Mouse (Mus musculus) small intestine, adult 2 months (tissue): Measurements from ENCODE around the gene Caskin1. TPM values are rescaled to one million over a fixed set of nuclear protein-coding genes. Genes with fewer than 3 reads are reported as not detected.

Experiments
- H3K27ac ChIP-seq: fragments of 200-500 bp; 2 replicates; pipeline ENCODE4 v1.5.1; 2012; ENCODE audit warnings: low read depth, low read length, control low read depth, inconsistent platforms; ENCODE audit not compliant: insufficient read depth
- H3K27me3 ChIP-seq: fragments of 200-500 bp; 2 replicates; pipeline ENCODE4 v1.6.1; 2012; ENCODE audit warnings: mild to moderate bottlenecking, moderate library complexity, low read length, inconsistent platforms; ENCODE audit not compliant: control insufficient read depth, insufficient read depth
- H3K36me3 ChIP-seq: fragments of 200-500 bp; 2 replicates; pipeline ENCODE4 v1.6.1; 2012; ENCODE audit warnings: mild to moderate bottlenecking, low read length, control low read depth, inconsistent platforms; ENCODE audit not compliant: control insufficient read depth, insufficient read depth
- H3K4me1 ChIP-seq: fragments of 200-500 bp; 2 replicates; pipeline ENCODE4 v1.6.1; 2012; ENCODE audit warnings: low read length, inconsistent platforms, mixed read lengths; ENCODE audit not compliant: control insufficient read depth, insufficient read depth, insufficient read length
- H3K4me3 ChIP-seq: fragments of 200-500 bp; 2 replicates; pipeline ENCODE4 v1.5.1; 2012; ENCODE audit warnings: low read depth, mild to moderate bottlenecking, control low read depth, inconsistent platforms, low read length, moderate library complexity
- CTCF ChIP-seq: fragments of 200-500 bp; IDR thresholded peaks from 2 replicates; pipeline ENCODE4 v1.5.1; 2012; ENCODE audit warnings: low read depth, mild to moderate bottlenecking, control low read depth, inconsistent platforms, low read length, moderate library complexity, mixed read lengths; ENCODE audit not compliant: insufficient replicate concordance, insufficient read length; ENCODE audit errors: extremely low read depth
- POLR2A ChIP-seq: fragments of 200-500 bp; IDR thresholded peaks from 2 replicates; pipeline ENCODE4 v1.6.1; 2012; ENCODE audit warnings: low read depth, mild to moderate bottlenecking, control low read depth, inconsistent platforms, low read length, moderate library complexity
- WGBS: fragments of 180-500 bp; shearing (Covaris S2); methylation state at CpG from one replicate; pipeline ENCODE4 v1.1.7; 2018; 5-methylcytosine and 5-hydroxymethylcytosine counted together
- polyA plus RNA-seq: library from polyadenylated mRNA; depleted of rRNA; stranded (reverse); fragments of >200 nt; gene quantifications from 2 replicates; pipeline ENCODE4 v1.2.3, GENCODE M21; 2012

Gene Caskin1
- polyA plus RNA-seq, 1 experiment = 0.77 TPM

DNA sequence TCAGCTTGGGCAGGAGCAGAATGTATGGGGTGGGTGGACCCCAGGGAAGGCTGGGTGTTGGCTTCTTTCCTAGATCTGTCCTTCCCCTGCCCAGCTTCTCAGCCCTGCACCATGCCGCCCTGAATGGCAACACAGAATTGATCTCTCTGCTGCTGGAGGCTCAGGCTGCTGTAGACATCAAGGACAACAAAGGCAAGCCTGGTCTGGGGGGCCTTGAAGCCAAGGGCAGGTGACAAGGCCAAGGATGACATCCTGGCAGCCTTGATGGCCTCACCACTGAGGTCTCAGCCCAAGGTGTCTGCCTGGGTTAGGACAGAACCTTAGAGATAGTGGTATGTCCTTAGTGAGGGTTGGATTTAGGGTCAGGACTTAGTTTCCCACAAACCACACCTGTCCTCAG, 7.6 kb downstream of the Caskin1 start:
- no peaks in the 10 kb centered on the region for H3K36me3 ChIP-seq
- no peak overlapping the region for H3K27ac ChIP-seq
- TF ChIP-seq CTCF (no peak), POLR2A (no peak)
- WGBS = 78% methylated on average over 1 of the region's 1 CpGs
- H3K27me3 ChIP-seq = no peaks in the 10 kb centered on the region
- no peaks in the 10 kb centered on the region for H3K4me1 ChIP-seq
- no peak overlapping the region for H3K4me3 ChIP-seq

- H3K36me3 ChIP-seq = no peaks in the 10 kb centered on the region
- TF ChIP-seq CTCF = no peak
- no peak for TF ChIP-seq POLR2A
- H3K4me3 ChIP-seq = no peak overlapping the region
- no peaks in the 10 kb centered on the region for H3K27me3 ChIP-seq
- H3K27ac ChIP-seq = no peak overlapping the region
- 40% methylated on average over 11 of the region's 11 CpGs for WGBS
- H3K4me1 ChIP-seq = peaks cover 7% of the 10 kb centered on the region
Observed at GRCm38 (mm10) chr17:24502208-24502607, 13.8 kb downstream of the Caskin1 start.

GRCm38 (mm10) chr17:24504085-24504484, 15.7 kb downstream of the Caskin1 start:
- no peak overlapping the region for H3K4me3 ChIP-seq
- H3K27me3 ChIP-seq = no peaks in the 10 kb centered on the region
- H3K27ac ChIP-seq = no peak overlapping the region
- WGBS = 80% methylated on average over 10 of the region's 10 CpGs
- peaks cover 3% of the 10 kb centered on the region; the same call in 1 of the 2 replicates for H3K36me3 ChIP-seq
- no peak for TF ChIP-seq CTCF
- no peak for TF ChIP-seq POLR2A
- peaks cover 15% of the 10 kb centered on the region for H3K4me1 ChIP-seq

- TF ChIP-seq CTCF (no peak), POLR2A (no peak)
- no peak overlapping the region for H3K4me3 ChIP-seq
- no peak overlapping the region for H3K27ac ChIP-seq
- H3K4me1 ChIP-seq = peaks cover 15% of the 10 kb centered on the region
- 94% methylated on average over 30 of the region's 30 CpGs for WGBS
- no peaks in the 10 kb centered on the region for H3K27me3 ChIP-seq
- peaks cover 15% of the 10 kb centered on the region for H3K36me3 ChIP-seq
Observed at GRCm38 (mm10) chr17:24505286-24505955, 17.0 kb downstream of the Caskin1 start.

DNA sequence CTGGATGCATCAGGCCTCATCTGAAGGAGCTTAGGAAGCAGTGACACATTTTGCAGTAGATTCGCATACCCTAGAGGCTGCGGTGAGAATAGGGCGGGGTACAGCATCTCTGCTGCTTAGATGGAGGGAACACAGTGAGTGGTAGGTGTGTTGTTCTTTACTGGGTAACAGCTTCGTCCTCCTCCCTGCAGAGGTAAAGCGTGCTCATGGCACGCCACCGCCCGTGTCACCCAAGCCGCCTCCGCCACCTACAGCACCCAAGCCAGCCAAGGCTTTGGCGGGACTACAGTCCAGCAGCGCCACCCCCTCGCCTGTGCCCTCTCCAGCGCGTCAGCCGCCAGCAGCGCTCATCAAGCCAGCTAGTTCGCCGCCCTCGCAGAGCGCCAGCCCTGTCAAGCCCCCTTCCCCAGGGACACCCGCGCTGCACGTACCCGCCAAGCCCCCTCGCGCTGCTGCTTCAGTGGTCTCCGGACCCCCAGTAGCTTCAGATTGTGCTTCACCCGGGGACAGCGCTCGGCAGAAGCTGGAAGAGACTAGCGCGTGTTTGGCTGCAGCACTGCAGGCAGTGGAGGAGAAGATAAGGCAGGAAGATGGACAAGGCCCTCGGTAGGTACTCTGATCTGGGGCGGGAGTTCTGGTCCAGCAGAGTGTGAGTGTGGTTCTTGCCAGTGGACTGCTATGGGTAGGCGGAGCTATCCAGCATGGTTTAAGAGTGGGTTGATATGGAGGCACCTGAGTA, 18.1 kb downstream of the Caskin1 start:
- H3K4me3 ChIP-seq = peak overlapping the region; percentile 21; the same call in 1 of the 2 replicates
- H3K27me3 ChIP-seq = no peaks in the 10 kb centered on the region
- peaks cover 26% of the 10 kb centered on the region for H3K36me3 ChIP-seq
- H3K4me1 ChIP-seq = peaks cover 15% of the 10 kb centered on the region
- no peak overlapping the region for H3K27ac ChIP-seq
- WGBS = 36% methylated on average over 36 of the region's 36 CpGs
- TF ChIP-seq CTCF (no peak), POLR2A (no peak)

- peaks cover 33% of the 10 kb centered on the region for H3K36me3 ChIP-seq
- peak overlapping the region; percentile 21; the same call in 1 of the 2 replicates for H3K4me3 ChIP-seq
- TF ChIP-seq CTCF = no peak
- TF ChIP-seq POLR2A = no peak
- H3K27ac ChIP-seq = no peak overlapping the region
- no peaks in the 10 kb centered on the region for H3K27me3 ChIP-seq
- WGBS = 27% methylated on average over 19 of the region's 19 CpGs
- H3K4me1 ChIP-seq = peaks cover 15% of the 10 kb centered on the region
Observed at GRCm38 (mm10) chr17:24507129-24507664, 18.8 kb downstream of the Caskin1 start.

DNA sequence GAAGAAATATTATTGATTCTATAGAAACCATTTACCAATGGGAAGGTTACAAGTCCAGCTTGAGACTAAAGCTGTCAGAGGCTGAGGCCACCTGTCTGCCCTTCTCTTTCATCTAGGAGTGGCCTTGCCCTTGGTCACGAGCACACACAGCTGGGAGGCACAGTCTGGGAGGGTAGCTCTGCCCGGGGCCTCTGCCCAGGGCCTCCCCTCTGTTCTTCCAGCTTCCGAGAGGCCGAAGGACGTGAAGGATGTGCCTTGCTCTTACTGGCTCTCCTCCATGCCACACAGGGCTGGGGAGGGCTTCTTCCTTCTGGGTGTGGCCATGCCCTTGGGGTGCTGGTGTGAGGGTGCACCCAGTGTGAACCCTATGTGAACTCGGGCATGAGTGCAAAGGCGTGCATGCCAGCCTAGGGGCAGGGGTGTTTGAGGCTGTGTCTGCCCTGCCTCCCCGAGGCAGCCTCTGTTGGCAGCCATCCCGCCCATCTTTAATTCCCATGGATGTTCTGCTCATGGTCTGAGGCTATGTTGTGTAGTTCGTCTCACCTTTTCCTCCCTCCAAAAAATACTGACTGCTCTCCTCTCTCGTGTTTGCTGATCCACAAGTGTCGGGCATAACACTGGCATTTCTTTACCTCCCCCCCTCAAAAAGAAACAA, 19.5 kb downstream of the Caskin1 start:
- Histone ChIP-seq H3K27me3 (no peaks in the 10 kb centered on the region), H3K27ac (no peak overlapping the region), H3K4me3 (no peak overlapping the region), H3K4me1 (peaks cover 15% of the 10 kb centered on the region), H3K36me3 (peaks cover 39% of the 10 kb centered on the region)
- TF ChIP-seq POLR2A = no peak
- no peak for TF ChIP-seq CTCF
- WGBS = 51% methylated on average over 12 of the region's 12 CpGs
